Mouse (Mus musculus): Measurements from ENCODE around the gene Rnf220.

The Rnf220 gene

DNA sequence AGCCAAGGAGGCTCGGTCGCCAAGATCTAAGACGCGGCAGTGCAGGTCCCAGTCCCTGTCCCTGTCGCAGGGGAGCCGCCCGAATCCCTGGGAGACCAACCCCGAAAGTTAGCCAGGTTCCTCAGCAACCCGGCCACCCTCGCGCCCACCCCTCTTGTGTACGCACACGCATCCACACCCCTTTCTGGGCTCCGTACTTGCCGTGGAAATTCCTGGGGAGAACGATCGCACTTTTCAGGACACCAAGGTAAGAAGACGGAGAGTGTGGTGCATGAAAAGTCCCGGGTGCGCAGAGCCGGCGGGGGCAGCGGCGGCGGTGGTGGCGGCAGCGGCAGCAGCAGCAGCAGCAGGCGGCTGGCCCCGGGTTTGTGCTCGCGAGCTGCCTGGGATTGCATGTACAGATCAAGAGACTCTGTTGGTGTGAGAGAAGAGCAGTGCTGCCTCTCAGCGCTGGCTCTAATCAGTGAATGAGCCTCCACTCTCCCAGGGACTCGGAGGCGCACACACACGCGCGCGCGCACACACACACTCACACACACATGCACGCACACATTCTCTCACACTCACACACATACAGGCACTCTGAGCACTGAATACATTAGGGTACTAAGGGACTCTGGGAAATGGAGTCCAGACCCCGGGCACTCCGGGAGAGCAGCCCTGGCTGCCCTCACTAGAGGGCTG, at the start of gene Rnf220:
Gene Rnf220 (minus strand): TSS at position 571 of the 684 bp plus-strand sequence.
- DNase-seq (ENCODE audit: low read depth, low spot score): peak; percentile 79

DNA sequence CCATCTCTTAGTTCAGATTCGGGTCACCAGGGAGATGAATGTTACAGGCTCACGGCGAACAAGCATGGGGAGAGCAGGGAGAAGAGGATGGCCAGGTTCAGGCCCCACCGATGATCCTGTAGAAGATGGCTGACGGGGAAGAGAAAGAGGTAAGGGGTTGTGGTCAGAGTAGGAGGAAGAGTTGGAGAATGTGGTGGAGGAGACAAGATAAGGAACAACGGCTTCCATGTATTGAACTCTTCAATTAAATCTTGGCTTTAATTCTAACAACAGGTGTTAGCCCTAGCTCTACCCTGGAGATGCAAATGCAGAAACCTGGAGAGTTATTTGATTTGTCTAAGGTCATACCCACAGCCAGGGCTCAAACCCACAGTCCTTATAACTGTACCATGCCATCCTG, 49.8 kb upstream of the Rnf220 start:
- DNase-seq (ENCODE audit: low read depth, low spot score): no peak

DNA sequence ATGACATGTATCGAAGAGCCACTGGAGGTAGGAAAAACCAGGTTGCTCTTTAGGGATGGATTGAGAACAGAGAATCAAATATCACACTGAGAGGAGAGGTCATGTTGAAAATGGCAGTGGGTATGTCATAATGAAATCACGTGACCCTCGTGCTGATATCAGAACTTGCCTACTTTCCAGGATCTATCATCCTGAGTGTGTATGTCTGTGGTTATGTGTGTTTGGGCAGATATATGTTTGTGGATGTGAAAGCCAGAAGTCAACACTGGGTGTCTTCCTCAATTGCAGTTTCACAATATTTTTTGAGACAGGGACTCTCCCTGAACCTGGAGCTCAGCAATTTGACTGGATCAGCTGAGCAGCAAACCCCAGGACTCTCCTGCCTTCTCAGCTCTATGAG, 48.6 kb upstream of the Rnf220 start:
- no peak for DNase-seq (ENCODE audit: low read depth, low spot score)

DNA sequence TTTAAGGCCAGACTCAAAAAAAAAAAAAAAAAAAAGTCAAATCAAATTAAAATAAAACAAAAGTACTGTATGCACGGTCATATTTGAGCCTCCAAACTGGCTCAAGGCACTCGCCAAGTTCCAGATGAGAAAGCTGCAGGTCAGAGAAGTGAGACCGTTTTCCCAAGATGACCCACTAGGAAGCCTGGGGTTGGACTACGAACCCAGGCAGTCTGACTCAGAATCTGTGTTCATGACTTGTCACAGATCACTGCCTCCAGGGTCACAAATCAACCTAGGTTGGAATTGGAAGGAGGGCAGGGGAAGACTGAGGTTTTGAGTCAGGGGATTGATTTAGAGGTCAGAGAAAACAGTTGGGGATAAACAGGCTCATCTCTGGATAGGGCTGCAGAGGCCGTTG, 43.7 kb upstream of the Rnf220 start:
- DNase-seq (ENCODE audit: low read depth, low spot score): no peak

DNA sequence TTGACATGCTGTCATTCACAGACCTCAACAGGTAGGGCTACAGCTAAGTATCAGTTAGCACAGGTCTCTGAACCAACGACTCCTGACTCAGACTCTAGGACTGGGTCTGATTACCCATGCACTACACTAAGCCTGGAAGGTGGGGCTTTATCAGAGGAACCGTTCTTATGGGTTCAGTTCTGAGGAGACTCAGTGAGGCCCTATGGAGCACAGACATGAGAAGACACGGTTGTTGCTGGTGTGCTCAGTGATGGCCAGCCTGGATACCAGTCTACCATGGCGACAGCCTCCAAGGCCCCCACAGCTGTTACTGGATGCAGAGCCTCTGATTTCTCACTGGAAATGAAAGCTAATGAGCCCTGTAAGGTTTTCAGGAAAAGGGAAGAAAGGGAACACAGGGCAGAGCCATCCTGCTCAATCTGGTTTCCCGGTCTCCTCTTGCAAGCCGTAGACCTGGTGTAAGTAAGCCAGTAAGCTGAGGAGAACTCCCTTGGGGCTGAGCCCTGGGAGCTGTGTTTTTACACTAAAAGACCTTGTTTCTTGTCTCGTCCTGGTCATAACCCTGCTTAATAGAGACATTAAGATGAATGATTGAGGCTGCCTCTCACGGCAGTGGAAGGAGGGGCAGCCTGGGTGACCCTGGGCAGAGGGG, 42.6 kb upstream of the Rnf220 start:
- no peak for DNase-seq (ENCODE audit: low read depth, low spot score)

DNA sequence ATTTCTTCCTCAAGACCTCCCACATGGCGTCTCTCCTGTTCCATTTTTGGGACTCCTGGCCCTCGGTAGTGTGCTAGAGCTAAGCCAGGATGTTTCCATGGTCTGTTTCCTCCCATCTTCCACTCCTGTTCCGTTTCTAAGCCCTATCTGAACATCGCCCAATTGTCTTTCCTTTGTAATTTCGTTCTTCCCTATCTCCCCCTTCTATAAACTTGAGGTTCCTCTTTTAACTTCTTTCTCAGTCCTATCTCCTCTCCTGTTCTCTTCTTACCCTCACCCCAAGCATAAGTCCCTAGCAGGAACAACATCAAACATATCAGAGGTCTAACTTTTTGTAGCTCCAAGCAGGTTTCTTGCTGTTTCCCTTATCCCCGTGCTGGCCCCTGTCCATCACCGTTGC, 40.1 kb upstream of the Rnf220 start:
- no peak for DNase-seq (ENCODE audit: low read depth, low spot score)

DNA sequence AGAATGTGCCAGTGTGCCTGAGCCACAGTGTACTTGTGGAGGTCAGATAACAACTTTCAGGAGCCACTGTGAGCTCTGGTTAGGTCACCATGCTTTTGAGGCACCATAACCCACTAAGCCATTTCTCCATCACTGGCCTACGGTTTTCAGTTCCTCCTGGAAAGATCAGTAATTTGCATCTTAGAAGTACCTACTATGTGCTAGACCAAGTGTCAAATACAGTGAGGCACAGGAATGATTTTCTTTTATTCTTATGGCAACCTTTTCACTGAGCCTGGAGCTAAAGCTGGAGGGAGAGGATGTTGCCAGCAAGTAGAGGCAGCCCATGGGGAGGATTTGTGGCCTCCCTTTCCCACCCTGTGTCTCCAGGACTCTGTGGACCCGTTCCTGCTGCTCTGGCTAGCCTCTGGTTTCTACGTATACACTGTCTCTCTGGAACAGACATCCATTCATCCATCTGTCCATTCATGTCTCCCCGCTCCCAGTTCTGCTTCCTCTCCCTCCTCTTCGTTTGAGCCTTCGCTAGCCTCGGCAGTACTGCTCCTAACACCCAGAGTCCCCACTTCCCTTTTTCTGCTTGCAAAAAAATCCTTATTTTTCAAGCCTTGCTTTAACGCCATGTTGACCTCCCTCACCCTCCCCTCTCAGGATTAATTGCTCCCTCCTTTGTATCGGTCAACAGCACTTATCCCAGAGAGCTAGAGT, 38.8 kb upstream of the Rnf220 start:
- DNase-seq (ENCODE audit: low read depth, low spot score): no peak

DNA sequence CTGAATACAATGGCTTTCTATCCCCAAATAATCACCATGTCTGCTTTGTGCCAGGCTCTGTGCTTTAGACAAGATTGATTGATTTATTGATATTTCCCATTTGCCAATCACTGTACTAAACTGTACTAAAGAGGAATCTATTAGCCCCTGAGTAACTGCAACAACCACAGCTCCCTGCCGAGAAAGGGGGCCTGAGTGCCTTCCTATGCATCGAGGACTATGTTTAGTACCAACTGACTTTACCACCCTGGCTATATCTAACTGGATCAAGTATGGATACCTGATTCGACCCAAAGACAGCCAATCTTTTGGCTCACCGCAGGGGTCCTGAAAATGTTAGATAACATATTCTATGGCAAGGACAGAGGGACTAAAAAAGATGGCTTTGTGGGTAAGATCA, 33.0 kb upstream of the Rnf220 start:
- DNase-seq (ENCODE audit: low read depth, low spot score): no peak

DNA sequence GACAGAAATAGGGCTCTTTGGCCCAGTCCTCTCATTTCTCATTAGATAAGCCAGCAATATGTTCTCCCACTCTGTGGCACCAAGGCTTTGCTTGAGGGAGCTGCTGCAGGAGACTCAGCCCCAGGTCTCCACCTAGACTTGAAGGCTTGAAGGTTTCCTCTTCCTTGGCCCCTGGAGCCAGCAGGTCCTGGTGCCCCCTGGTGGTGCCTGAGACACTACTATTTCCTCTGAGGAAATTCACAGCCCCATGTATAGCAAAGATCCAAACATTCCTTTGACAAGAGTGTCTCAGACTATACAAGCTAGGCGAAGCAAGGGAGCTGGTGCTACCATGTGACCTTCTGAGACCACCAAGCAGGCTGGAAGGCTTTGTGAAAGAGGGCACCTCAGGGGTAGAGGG, 31.1 kb upstream of the Rnf220 start:
- DNase-seq (ENCODE audit: low read depth, low spot score): peak; percentile 59

DNA sequence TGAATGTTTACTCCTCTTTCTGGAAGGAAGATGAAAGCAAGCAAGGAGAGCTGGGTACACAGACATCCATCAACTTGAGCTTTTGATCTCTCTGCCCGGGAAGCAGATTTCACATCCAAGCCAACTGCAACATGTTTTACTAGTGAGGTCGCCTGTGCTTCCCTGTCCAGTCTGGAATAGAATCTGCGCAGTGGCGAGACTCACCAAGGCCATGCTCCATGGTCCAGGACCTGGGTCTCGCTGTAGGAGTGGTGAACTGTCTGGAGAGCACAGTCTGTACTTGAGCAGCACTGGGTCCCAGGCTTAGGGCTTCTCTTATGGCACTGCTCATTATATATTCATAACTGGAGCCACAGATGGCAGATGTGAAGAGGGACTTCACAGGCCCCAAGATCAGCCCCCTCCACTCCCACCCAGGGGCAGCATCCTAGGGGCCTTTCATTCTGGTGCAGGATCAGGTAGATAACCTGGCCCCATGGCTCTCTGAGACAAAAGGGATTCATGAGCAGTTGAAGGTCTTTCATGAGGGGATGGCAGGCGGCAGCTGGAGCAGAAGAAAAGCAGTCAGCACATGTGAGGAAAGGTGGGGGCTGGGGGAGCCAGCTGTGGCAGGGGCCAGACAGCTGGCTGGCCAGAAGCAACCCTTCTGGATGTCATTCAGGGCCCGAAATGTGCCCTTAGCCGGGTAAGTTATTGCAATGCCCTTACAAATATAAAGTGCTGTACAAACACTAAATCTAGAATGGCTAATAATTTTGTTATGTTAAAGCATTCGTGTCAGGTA, 30.5 kb upstream of the Rnf220 start:
- no peak for DNase-seq (ENCODE audit: low read depth, low spot score)

DNA sequence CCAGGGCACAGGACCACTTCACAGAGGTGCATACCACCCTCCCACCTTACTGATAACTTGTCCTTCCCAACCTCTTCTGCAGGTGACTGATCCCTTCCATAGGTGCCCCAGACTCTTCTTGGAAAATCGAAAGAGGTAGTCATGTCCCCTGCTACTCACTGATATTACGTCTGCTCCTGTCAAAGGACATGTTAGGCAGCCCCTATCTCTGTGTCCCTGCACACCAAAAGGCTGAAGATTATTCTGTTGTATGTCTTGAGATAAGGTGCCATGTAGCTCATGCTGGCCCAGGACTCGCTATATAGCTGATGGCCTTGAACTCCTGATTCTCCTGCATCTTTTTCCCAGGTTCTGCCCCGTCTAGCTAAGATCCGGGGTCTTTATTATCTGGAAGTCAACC, 29.1 kb upstream of the Rnf220 start:
- DNase-seq (ENCODE audit: low read depth, low spot score): no peak

DNA sequence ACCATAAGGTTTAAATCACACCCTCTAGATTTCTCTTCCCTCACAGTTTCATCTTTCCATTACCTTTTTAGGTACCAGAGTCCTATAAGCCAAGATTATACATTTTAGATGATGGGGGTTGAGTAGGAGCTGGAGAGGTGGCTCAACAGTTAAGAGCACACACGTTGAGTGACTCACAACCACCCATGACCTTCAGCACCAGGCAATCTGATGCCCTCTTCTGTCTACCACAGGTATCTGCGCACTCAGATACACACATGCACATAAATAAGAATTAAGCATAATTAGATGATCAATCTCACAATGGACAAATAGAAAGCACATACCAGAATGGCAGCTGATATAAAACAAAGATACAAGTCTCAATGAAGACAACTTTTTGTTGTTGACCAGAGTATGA, 24.5 kb upstream of the Rnf220 start:
- no peak for DNase-seq (ENCODE audit: low read depth, low spot score)

DNA sequence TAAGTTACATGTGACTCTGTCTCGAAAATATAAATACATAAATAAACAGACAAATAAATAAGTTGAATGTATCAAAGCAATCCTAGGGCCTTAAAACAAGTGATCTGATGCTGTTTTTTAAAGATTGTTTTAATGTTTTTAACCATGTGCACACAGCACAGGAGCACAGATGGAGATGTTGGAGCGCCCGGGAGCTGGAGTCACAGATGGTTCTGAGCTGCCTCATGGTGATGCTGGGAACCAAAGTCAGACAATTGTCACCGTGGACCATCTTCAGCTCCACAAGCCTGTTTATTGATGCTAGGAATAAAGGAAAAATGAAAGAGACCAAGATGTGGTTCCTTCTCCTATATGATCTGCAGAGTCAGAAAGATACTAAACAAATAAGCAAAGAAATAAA, 21.4 kb upstream of the Rnf220 start:
- no peak for DNase-seq (ENCODE audit: low read depth, low spot score)

DNA sequence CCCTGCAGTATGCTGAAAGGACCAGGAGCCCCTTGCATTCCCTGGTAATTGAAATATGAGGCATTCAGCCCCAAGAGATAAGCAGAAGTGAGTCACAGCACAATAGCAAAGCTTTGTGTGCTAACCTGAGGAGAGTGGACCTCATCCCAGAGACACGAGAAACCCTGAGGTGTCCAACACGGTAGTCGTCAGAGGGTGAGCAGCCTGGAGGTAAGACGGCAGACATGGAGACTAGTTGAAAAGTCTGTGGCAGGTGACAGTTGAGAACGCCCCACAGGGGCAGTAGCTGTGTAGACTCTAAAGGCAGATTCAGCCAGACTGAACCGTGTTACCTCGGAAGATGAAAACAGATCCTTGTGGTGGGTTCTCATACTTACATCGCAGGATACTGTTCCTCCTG, 2.2 kb upstream of the Rnf220 start:
- no peak for DNase-seq (ENCODE audit: low read depth, low spot score)

DNA sequence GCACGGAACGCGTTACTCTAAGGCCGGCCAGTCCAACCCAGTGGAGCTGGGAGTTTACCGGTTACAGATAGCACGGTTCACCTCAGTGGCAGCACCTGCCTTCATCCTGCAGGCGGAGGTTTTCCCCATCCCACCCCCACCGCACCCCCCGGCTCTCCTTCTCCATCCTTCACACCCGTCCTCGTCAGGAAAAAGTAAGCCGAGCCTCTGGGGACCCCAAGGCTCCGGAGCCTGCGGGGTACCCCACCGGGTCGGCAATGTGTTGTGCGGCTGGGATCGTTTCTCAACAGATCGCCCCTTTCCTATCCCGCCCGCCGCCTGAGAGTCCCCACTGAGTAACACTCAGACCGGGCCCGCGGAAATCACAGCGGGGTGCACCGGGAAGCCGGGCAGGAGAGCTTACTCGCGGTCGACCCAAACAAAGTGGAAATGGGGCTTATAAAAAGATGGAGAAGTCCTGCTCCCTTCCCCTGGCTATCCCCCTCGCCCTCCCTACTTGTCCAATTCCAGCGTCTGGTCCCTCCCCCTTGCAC, 917 bp downstream of the Rnf220 start:
- DNase-seq (ENCODE audit: low read depth, low spot score): no peak

DNA sequence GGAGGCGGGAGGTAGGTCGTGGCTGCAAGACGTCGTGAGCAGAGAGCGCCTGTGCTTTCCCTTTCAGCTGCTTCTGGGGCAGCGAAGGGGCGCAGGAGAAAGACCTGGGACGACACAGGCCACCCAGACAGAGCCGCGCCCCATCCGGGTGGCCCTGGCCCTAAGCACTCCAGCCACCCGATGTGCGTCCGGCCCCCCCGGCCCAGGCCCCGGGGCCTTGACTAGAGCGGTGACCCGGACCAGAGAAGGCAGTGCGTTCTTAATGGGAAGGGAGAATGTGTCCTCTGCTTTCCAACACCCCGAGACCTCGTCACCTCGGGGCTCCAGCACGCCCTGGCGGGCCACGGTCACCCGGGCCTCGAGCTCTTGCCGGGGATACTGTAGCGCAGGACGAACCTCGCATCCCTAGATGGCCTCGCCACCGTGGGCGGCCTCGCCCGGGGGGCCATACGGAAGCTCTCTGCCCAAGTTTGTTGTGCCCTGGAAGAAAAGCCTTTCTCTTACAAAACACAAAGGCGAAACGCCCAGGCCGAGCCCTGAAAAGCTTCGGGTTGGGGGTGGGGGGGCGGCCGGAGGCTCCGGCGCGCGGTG, 1.8 kb downstream of the Rnf220 start:
- DNase-seq (ENCODE audit: low read depth, low spot score): no peak

DNA sequence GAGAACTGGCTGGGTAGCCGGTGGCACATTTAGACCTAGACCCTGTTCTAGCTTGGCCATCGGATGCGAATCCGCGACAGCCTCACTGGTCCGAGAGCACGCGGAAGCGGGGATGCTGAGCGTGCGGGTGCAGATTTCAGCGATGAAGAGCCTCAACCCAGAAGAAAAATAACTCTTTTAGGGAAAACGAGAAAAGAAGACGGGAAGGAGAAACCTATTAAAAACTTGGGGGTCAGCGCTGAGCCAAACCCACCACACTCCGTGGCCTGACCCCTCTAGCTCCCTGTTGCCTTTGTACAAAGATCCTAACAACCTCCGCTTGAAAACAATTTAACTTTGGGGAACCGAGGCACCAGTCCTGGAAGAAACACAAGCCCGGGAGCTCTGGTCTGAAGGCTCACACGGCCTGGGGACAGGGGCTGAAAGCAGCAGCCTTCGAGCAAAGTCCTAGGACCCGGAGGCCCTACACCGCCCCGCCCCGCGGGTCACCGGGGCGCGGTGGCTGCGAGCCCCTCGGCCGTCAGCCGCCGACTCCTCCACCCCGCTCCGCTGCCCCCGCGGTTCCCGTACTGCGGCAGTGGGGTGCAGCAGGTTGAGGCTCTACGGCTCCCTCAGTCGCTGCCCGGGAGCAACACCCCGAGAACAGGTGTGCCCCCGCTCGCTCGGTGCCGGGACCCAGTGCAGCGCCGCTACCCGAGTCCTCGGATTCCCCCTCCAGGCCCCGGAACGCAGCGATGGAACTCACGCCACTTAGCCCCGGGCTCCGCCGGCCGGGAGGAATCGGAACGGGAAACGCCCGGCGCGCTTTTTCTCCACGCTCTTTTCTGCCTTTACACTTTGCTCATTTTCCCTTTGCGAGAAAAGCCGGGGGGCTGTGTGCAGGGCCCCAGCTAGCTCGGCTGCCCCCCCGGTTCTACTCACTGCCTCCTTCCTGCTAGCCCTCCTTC, 2.7 kb downstream of the Rnf220 start:
- peak; percentile 38 for DNase-seq (ENCODE audit: low read depth, low spot score)

DNA sequence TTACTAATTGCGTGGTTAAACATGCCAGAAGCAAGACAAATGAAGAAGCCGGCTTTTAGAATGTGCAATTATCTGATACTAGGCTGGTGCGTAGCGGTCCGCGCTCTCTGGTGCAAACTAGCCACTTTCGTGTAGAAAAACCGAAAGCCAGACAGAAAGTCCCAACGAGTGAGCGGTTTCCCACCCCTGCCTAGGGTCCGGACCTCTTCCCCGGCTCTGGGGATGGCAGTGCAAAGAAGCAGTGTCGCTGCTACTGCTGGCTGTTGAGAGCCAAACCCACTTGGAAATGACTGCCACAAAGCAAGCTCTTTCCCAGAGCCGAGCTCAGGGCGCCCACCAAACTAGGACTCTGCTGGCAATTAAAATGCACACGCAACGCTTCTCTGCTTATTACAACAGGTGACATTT, 3.7 kb downstream of the Rnf220 start:
- DNase-seq (ENCODE audit: low read depth, low spot score): peak; percentile 49

DNA sequence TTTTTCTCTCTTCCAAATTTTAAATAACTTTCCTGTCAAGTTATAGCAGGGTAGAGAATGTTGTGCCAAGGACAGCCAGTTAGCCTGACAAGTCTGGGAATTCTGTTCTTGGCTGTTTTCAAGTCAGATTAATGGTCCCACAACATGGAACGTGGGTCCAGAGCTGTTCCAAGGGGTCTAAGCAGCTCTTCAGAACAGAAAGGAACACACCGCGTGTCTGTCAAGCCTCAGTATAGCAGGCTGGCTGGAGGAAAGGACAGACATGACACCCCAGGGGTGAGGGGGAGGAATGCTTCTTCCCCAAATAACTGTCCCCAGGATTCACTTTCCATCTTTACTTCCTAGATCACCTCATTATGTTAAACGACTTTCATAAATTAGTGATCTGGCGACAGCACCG, 5.0 kb downstream of the Rnf220 start:
- no peak for DNase-seq (ENCODE audit: low read depth, low spot score)

DNA sequence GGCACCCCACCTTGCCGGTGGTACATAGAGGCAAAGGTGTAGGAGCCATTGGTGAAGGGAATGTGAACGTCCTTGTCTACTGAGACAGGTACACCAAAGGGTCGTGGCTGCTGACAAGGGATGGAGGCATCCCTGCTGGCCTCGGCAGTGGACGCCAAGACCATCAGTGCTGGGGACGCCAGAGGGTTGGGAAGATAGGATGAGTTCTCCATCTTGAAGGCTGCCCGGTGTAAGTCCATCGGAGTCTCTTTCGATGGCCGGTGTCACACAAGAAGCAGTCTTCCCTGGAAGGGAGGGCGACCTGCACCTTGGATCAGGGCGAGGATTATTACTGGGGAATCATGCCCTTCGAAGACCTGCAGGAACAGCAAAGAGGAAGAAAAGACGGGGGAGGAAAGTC, 6.9 kb downstream of the Rnf220 start:
- no peak for DNase-seq (ENCODE audit: low read depth, low spot score)
